13 mouse cellular contexts compared by ENCODE assay signal in the genomic region with DNA sequence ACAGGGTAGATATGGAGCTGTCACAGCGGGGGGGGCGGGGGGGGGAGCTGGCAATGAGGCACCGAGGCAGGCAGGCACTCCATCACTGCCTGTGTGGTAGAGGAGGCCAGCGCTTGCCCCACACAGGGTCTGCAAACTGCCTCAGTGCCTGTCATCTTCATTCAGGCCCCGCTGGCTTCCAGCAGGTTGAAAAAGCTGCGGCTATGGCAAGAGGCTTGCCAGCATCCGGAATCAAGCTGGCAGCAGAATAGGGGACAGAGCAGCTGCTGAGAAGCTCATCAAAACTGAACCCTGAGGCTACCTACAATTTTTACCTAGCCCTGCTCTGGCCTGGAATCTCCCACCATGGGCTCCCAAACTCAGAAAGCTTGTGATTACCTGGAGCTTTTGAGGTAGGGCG. TPM values are rescaled to one million over a fixed set of nuclear protein-coding genes. Genes with fewer than 3 reads are reported as not detected.
DNase-seq lines count a peak whose midpoint lies in the region; ATAC-seq lines count a peak whose summit lies in the region.
"Had no signal": no experiment of that assay in that cellular context is flagged by ENCODE, and none has a peak within 500 bp of the region (broad histone marks: within the 10 kb centered on the region; RNA-seq: fewer than 3 reads in every experiment).

No protein-coding gene starts in this region.

- intact Hi-C loops in gastrocnemius, postnatal 36 days (cut with DNase I) = no loop called here

- 0 out of 2 replicates have a peak overlapping the region, but pooled peaks have one; percentile 13 for H3K27ac ChIP-seq in hindbrain, embryonic 11.5 days (ENCODE audit: low read depth, low read length)
- no peak overlapping the region for H3K27ac ChIP-seq in hindbrain, embryonic 10.5 days
- H3K27ac ChIP-seq in forebrain, embryonic 16.5 days (ENCODE audit: low read length) = peak overlapping the region; percentile 43; the same call in 1 of the 2 replicates
- peak overlapping the region; percentile 50 for H3K27ac ChIP-seq in midbrain, embryonic 16.5 days (ENCODE audit: low read length)
- H3K27ac ChIP-seq: heart, embryonic 13.5 days; liver, embryonic 12.5 days had no signal

- ATAC-seq in hindbrain, embryonic 11.5 days (ENCODE audit: low FRiP score) = no peak
- peak; percentile 16; the same call in 1 of the 2 replicates for ATAC-seq in forebrain, embryonic 16.5 days
- no peak for ATAC-seq in midbrain, embryonic 16.5 days
- ATAC-seq in megakaryocyte progenitor cell, adult 5-6 weeks (replicated peaks; ENCODE audit: poor library complexity) = no peak
- ATAC-seq: liver, embryonic 12.5 days had no signal

- H3K27me3 ChIP-seq in hindbrain, embryonic 11.5 days (ENCODE audit: control insufficient read depth, insufficient read depth, low read length) = no peaks in the 10 kb centered on the region; the same call in 1 of the 2 replicates
- peaks cover 33% of the 10 kb centered on the region for H3K27me3 ChIP-seq in hindbrain, embryonic 10.5 days (ENCODE audit: insufficient read depth, poor library complexity, severe bottlenecking)
- H3K27me3 ChIP-seq in forebrain, embryonic 16.5 days (replicated peaks; ENCODE audit: control insufficient read depth, insufficient read depth, low read length) = no peaks in the 10 kb centered on the region
- no peaks in the 10 kb centered on the region for H3K27me3 ChIP-seq in midbrain, embryonic 16.5 days (ENCODE audit: control insufficient read depth, insufficient read depth, low read depth, low read length)

- DNase-seq in hindbrain, embryonic 11.5 days (ENCODE audit: low spot score) = no peak
- DNase-seq in hindbrain, embryonic 10.5 days (ENCODE audit: low spot score) = no peak
- DNase-seq in brain, adult 2 months (ENCODE audit: low read depth, low spot score) = peak; percentile 58
- DNase-seq in gastrocnemius, postnatal 36 days = no peak
- DNase-seq: kidney, adult 2 months; right cerebral cortex, postnatal 14 days had no signal

- no peaks in the 10 kb centered on the region for H3K9me3 ChIP-seq in hindbrain, embryonic 11.5 days (ENCODE audit: control insufficient read depth, low read length)
- H3K9me3 ChIP-seq in hindbrain, embryonic 10.5 days = no peaks in the 10 kb centered on the region
- H3K9me3 ChIP-seq in forebrain, embryonic 16.5 days (ENCODE audit: control insufficient read depth, low read length) = no peaks in the 10 kb centered on the region
- H3K9me3 ChIP-seq in midbrain, embryonic 16.5 days (replicated peaks; ENCODE audit: control insufficient read depth, low read length, poor library complexity, severe bottlenecking) = no peaks in the 10 kb centered on the region
- H3K9me3 ChIP-seq: embryonic facial prominence, embryonic 10.5 days; heart, embryonic 13.5 days; liver, embryonic 12.5 days had no signal

- WGBS in hindbrain, embryonic 11.5 days = 6% methylated on average over 8 of the region's 8 CpGs
- 11% methylated on average over 8 of the region's 8 CpGs for WGBS in hindbrain, embryonic 10.5 days
- WGBS in forebrain, embryonic 16.5 days = 9% methylated on average over 8 of the region's 8 CpGs
- 5% methylated on average over 8 of the region's 8 CpGs for WGBS in midbrain, embryonic 16.5 days

- H3K4me1 ChIP-seq in hindbrain, embryonic 11.5 days (replicated peaks; ENCODE audit: control insufficient read depth, insufficient read depth, low read length) = peaks cover 13% of the 10 kb centered on the region
- H3K4me1 ChIP-seq in hindbrain, embryonic 10.5 days (replicated peaks) = peaks cover 53% of the 10 kb centered on the region
- H3K4me1 ChIP-seq in forebrain, embryonic 16.5 days (replicated peaks; ENCODE audit: control insufficient read depth, insufficient read depth, low read length) = peaks cover 47% of the 10 kb centered on the region
- peaks cover 47% of the 10 kb centered on the region for H3K4me1 ChIP-seq in midbrain, embryonic 16.5 days (ENCODE audit: control insufficient read depth, insufficient read depth, low read length)
- H3K4me1 ChIP-seq: liver, embryonic 12.5 days had no signal

- H3K9ac ChIP-seq in hindbrain, embryonic 11.5 days (ENCODE audit: low read depth, low read length) = no peak overlapping the region
- H3K9ac ChIP-seq in forebrain, embryonic 16.5 days (replicated peaks; ENCODE audit: low read depth, low read length) = no peak overlapping the region
- H3K9ac ChIP-seq in midbrain, embryonic 16.5 days (ENCODE audit: low read depth, low read length) = no peak overlapping the region
- H3K9ac ChIP-seq: heart, embryonic 13.5 days; liver, embryonic 12.5 days had no signal

- no peaks in the 10 kb centered on the region for H3K36me3 ChIP-seq in hindbrain, embryonic 11.5 days (ENCODE audit: control insufficient read depth, insufficient read depth, low read length)
- no peaks in the 10 kb centered on the region for H3K36me3 ChIP-seq in hindbrain, embryonic 10.5 days
- H3K36me3 ChIP-seq in forebrain, embryonic 16.5 days (ENCODE audit: control insufficient read depth, insufficient read depth) = 0 out of 2 replicates have a peak, but pooled peaks cover 2% of the 10 kb centered on the region
- no peaks in the 10 kb centered on the region for H3K36me3 ChIP-seq in midbrain, embryonic 16.5 days (ENCODE audit: control insufficient read depth, insufficient read depth, low read length)
- H3K36me3 ChIP-seq: embryonic facial prominence, embryonic 10.5 days; heart, embryonic 13.5 days; liver, embryonic 12.5 days had no signal

- no peak overlapping the region for H3K4me2 ChIP-seq in hindbrain, embryonic 11.5 days (replicated peaks; ENCODE audit: low read depth, low read length)
- no peak overlapping the region for H3K4me2 ChIP-seq in forebrain, embryonic 16.5 days (ENCODE audit: low read length)
- H3K4me2 ChIP-seq in midbrain, embryonic 16.5 days (ENCODE audit: low read length) = no peak overlapping the region
- H3K4me2 ChIP-seq: heart, embryonic 13.5 days; liver, embryonic 12.5 days had no signal

- H3K4me3 ChIP-seq in hindbrain, embryonic 11.5 days (ENCODE audit: low read depth, low read length) = no peak overlapping the region
- no peak overlapping the region for H3K4me3 ChIP-seq in hindbrain, embryonic 10.5 days
- no peak overlapping the region for H3K4me3 ChIP-seq in forebrain, embryonic 16.5 days (replicated peaks; ENCODE audit: low read length)
- H3K4me3 ChIP-seq in midbrain, embryonic 16.5 days (ENCODE audit: low read depth, low read length) = no peak overlapping the region
- H3K4me3 ChIP-seq: embryonic facial prominence, embryonic 10.5 days; heart, embryonic 13.5 days; liver, embryonic 12.5 days had no signal

RNA-seq across cellular contexts. Expression of a gene that starts 37.5 kb away (rescaled TPM):
- 6.2 and 7.2 TPM in 2 replicates for polyA plus RNA-seq in hindbrain, embryonic 11.5 days (2014; fragmentation: Nextera tagmentation; extraction: Ambion mirVana)
- polyA plus RNA-seq in hindbrain, embryonic 10.5 days (2016; fragmentation: Nextera tagmentation; extraction: Ambion mirVana) = 7.3 and 10.4 TPM in 2 replicates
- 48.6 and 53.8 TPM in 2 replicates for polyA plus RNA-seq in forebrain, embryonic 16.5 days (2015; fragmentation: Nextera tagmentation; extraction: Ambion mirVana)
- polyA plus RNA-seq in midbrain, embryonic 16.5 days (2015; fragmentation: Nextera tagmentation; extraction: Ambion mirVana) = 59.1 and 61.4 TPM in 2 replicates
- not detected in 2 replicates for total RNA-seq in megakaryocyte progenitor cell, adult 5-6 weeks (2015)
- total RNA-seq in megakaryocyte progenitor cell, adult 5-6 weeks (2017) = not detected in 2 replicates
- total RNA-seq in gastrocnemius, postnatal 36 days (2021) = under 1 TPM; 0.43 to 0.62 TPM
- total RNA-seq: hematopoietic stem cell, adult 5-6 weeks had no signal
